Mouse (Mus musculus) cerebellum, adult 2 months (tissue): ENCODE data around the gene Gm6034. TPM values are rescaled to one million over a fixed set of nuclear protein-coding genes. Genes with fewer than 3 reads are reported as not detected.
"Not testable (repeated sequence)": the region's sequence is repeated elsewhere in the genome, so short reads cannot be mapped to it uniquely, and the experiment has no call there.

Source experiments
- DNase-seq, 2 experiments: peaks; one replicate each; pipeline ENCODE4 v3.0.0; 2021
- H3K27ac ChIP-seq: fragments of 200-500 bp; 2 replicates; pipeline ENCODE4 v1.5.1; 2012; ENCODE audit warnings: low read length, control low read depth, inconsistent platforms; ENCODE audit not compliant: insufficient read depth
- H3K27me3 ChIP-seq: fragments of 200-500 bp; 2 replicates; pipeline ENCODE4 v1.6.1; 2012; ENCODE audit warnings: inconsistent platforms, mild to moderate bottlenecking, low read length, moderate library complexity; ENCODE audit not compliant: control insufficient read depth, insufficient read depth
- H3K4me1 ChIP-seq: fragments of 200-500 bp; 2 replicates; pipeline ENCODE4 v1.6.1; 2011; ENCODE audit warnings: low read length; ENCODE audit not compliant: control insufficient read depth, insufficient read depth
- H3K4me3 ChIP-seq: fragments of 200-500 bp; replicated peaks from 2 replicates; pipeline ENCODE3; 2011; ENCODE audit warnings: mild to moderate bottlenecking, low read depth, low read length, control low read depth; ENCODE audit not compliant: insufficient read depth
- CTCF ChIP-seq: fragments of 200-500 bp; IDR thresholded peaks from 2 replicates; pipeline ENCODE4 v1.5.1; 2011; ENCODE audit warnings: low read depth, mild to moderate bottlenecking, control low read depth, low read length, moderate library complexity, borderline replicate concordance; ENCODE audit not compliant: insufficient read depth
- POLR2A ChIP-seq: fragments of 200-500 bp; IDR thresholded peaks from 2 replicates; pipeline ENCODE4 v1.6.1; 2011; ENCODE audit warnings: low read length, control low read depth, borderline replicate concordance; ENCODE audit not compliant: insufficient read depth
- WGBS: fragments of 180-500 bp; shearing (Covaris S2); methylation state at CpG from one replicate; pipeline ENCODE4 v1.1.7; 2018; 5-methylcytosine and 5-hydroxymethylcytosine counted together
- polyA plus RNA-seq: library from polyadenylated mRNA; depleted of rRNA; stranded (reverse); fragments of >200 nt; gene quantifications from 2 replicates; pipeline ENCODE4 v1.2.3, GENCODE M21; 2012

The Gm6034 gene
- polyA plus RNA-seq, 1 experiment, result not detected

GRCm38 (mm10) chr17:36025901-36026300 lies 16.9 kb upstream of the Gm6034 start:
- Histone ChIP-seq H3K4me3 (no peak overlapping the region), H3K27ac (no peak overlapping the region), H3K27me3 (no peaks in the 10 kb centered on the region), H3K4me1 (no peaks in the 10 kb centered on the region)
- no peak for DNase-seq
- TF ChIP-seq POLR2A (no peak), CTCF (no peak)
- 46% methylated on average over 4 of the region's 4 CpGs for WGBS

- no peaks in the 10 kb centered on the region for H3K27me3 ChIP-seq
- DNase-seq, result no peak
- H3K27ac ChIP-seq, result no peak overlapping the region
- WGBS, result 93% methylated on average over 4 of the region's 4 CpGs
- TF ChIP-seq CTCF (no peak), POLR2A (no peak)
- no peaks in the 10 kb centered on the region for H3K4me1 ChIP-seq
- H3K4me3 ChIP-seq, result no peak overlapping the region
Observed at GRCm38 (mm10) chr17:36027663-36028062, 15.1 kb upstream of the Gm6034 start.

- 60% methylated on average over 7 of the region's 7 CpGs for WGBS
- no peaks in the 10 kb centered on the region for H3K4me1 ChIP-seq
- H3K4me3 ChIP-seq, result no peak overlapping the region
- H3K27ac ChIP-seq, result no peak overlapping the region
- TF ChIP-seq CTCF (no peak), POLR2A (no peak)
- DNase-seq, result no peak
- no peaks in the 10 kb centered on the region for H3K27me3 ChIP-seq
Observed at GRCm38 (mm10) chr17:36028879-36029619, 13.7 kb upstream of the Gm6034 start.

- H3K27me3 ChIP-seq, DNase-seq, H3K4me1 ChIP-seq, H3K4me3 ChIP-seq, H3K27ac ChIP-seq: not testable (repeated sequence)
- WGBS, result 73% methylated on average over 4 of the region's 4 CpGs
Observed at GRCm38 (mm10) chr17:36030046-36030702, 12.6 kb upstream of the Gm6034 start.

GRCm38 (mm10) chr17:36030703-36031582 lies 11.8 kb upstream of the Gm6034 start:
- not testable (repeated sequence) for H3K27me3 ChIP-seq, H3K4me1 ChIP-seq, H3K27ac ChIP-seq
- peak in 1 of 2 experiments; percentile 20 for DNase-seq
- peak overlapping the region; percentile 15 for H3K4me3 ChIP-seq
- 49% methylated on average over 8 of the region's 8 CpGs for WGBS

- not testable (repeated sequence) for H3K27me3 ChIP-seq, H3K27ac ChIP-seq, H3K4me1 ChIP-seq
- 1% methylated on average over 40 of the region's 40 CpGs for WGBS
- H3K4me3 ChIP-seq, result peak overlapping the region; percentile 52
- TF ChIP-seq CTCF, result peak; percentile 46
- DNase-seq, result peak; percentile 40 to 62
Observed at GRCm38 (mm10) chr17:36031583-36032331, 11.0 kb upstream of the Gm6034 start.

GRCm38 (mm10) chr17:36032351-36032875 lies 10.3 kb upstream of the Gm6034 start, which contains the start of gene H2-T23:
Gene H2-T23, minus strand, starts transcription at chr17:36032855.
- WGBS, result 1% methylated on average over 25 of the region's 25 CpGs
- not testable (repeated sequence) for DNase-seq, H3K27ac ChIP-seq, H3K4me1 ChIP-seq, H3K27me3 ChIP-seq
- peak within 1 kb of the TSS; percentile 52 for H3K4me3 ChIP-seq

GRCm38 (mm10) chr17:36034524-36034923 lies 8.2 kb upstream of the Gm6034 start:
- not testable (repeated sequence) for H3K4me1 ChIP-seq

More at GRCm38 (mm10) chr17:36034524-36034923, 8.2 kb upstream of the Gm6034 start:
- 69% methylated on average over 3 of the region's 3 CpGs for WGBS
- not testable (repeated sequence) for H3K4me3 ChIP-seq, H3K27ac ChIP-seq, DNase-seq, H3K27me3 ChIP-seq
